Mouse (Mus musculus): Measurements from ENCODE around the gene Dis3l2.

Gene Dis3l2

DNA sequence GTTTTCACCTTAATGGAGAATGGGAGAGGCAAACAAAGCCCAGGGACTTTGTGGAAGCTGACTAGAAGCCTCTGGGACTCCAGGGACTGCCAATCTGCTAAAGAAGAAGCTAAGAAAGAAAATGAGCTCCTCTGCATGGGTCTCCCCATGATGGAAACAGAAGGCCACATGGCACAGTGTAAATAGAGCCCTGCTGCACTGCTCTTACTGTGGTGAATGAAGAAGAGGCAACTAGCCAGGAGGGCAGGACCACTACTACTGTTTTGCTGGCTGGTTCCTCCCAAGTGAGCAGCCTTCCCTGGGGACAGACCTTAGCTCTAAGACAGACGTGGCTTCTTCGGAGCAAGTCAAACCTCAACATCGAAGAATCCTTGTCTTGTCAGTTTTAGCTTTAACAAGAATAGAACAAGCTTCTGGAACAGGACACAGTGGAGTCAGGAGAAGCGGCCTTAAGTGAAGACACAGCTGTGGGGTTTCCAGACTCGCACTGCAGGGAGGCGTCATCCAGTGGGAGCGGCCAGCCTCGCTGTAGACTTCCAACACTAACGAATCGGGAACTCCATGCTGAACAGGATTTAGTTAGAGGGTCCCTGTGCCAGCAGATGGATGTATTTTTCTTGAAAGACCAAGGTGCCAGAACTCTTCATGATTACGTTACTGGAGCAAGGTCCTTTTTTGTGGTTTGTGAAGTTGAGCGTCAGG lies 307.2 kb downstream of the Dis3l2 start:
- no peak for DNase-seq (ENCODE audit: low spot score in 2 of 2)

DNA sequence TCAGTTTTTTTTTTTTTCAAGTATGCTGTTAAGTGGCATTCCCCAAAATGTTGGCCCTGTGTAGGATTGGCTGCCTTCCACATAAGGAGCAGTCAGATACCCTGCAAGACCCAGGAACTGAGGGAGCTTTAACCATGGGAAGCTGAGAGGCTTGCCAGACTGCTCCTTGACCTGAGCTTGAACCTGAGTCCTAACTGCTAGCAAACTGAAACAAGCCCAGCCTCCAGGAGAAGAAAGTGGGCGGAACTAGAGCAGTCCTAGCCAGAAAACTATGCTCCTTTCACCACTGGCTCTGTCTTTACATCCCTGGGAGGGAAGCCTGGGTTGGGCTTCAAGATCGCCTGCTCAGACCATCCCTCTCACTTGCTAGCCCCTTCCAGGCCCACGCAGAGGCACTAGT lies 308.1 kb downstream of the Dis3l2 start:
- DNase-seq (ENCODE audit: low spot score in 2 of 2) = no peak

DNA sequence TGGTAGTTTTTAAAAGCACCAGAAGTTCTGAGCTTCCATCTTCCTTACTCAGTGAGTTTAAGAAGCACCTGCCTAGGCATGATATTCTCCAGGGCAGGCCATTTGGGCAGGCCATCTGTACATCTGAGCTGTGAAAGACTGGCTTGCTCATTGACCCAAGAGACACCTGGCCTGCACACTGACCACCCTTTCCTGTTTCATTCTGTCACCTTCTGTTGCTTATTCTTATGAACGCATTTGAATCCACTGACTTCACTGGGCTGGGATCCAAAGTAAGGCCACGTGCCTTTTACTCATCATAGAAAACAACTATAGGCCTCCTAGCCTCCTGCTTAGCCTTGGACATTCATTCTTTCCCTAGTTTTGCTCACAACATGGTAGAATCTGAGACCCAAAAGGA lies 309.0 kb downstream of the Dis3l2 start:
- DNase-seq (ENCODE audit: low spot score in 2 of 2) = no peak

DNA sequence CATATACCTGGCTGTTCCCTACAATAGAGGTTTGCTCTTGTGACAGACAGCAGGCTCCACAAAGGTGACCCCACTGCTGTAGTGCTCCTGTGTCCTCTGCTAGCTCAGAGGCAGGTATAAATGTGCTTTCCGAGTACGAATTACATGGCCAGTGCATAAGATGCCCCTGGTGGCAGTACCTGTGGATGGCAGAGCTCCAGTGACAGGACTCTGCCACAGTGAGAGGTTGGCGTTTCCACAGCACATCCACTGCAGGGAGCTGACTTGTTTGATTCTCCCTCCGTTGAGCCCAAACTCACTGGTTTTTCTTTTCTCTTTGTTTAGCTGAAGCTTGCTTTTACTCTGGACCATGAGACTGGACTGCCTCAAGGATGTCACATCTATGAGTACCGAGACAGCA lies 317.1 kb downstream of the Dis3l2 start:
- no peak for DNase-seq (ENCODE audit: low spot score in 2 of 2)

GRCm38 (mm10) chr1:87021584-87021983 lies 318.0 kb downstream of the Dis3l2 start:
- no peak for DNase-seq (ENCODE audit: low spot score in 2 of 2)

- no peak for DNase-seq (ENCODE audit: low spot score in 2 of 2)
Observed at GRCm38 (mm10) chr1:87023291-87024170, 319.9 kb downstream of the Dis3l2 start.

GRCm38 (mm10) chr1:87025021-87025420 lies 321.4 kb downstream of the Dis3l2 start:
- no peak for DNase-seq (ENCODE audit: low spot score in 2 of 2)

GRCm38 (mm10) chr1:87028786-87029185 lies 325.2 kb downstream of the Dis3l2 start:
- no peak for DNase-seq (ENCODE audit: low spot score in 2 of 2)

GRCm38 (mm10) chr1:87030652-87031051 lies 327.0 kb downstream of the Dis3l2 start:
- DNase-seq (ENCODE audit: low spot score in 2 of 2) = no peak

DNA sequence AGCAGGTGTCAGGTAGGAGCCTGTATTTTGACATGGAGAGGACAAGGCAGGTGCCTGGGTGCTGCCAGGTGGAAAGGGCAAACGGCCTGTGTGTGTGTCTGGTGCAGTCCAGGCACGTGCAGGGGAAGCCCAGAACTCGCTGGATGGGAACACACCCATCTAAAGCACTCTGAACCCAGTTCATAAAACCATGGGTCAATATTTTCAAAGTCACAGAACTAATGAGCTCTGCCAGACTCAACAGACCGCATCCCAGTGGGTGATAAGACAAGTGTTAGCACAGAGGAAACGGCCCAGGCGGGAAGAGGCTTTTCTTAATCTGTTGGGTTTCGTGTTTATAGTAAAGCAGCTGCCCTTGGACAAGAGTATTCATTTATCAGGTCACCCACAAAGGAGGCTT lies 328.9 kb downstream of the Dis3l2 start:
- no peak for DNase-seq (ENCODE audit: low spot score in 2 of 2)

DNA sequence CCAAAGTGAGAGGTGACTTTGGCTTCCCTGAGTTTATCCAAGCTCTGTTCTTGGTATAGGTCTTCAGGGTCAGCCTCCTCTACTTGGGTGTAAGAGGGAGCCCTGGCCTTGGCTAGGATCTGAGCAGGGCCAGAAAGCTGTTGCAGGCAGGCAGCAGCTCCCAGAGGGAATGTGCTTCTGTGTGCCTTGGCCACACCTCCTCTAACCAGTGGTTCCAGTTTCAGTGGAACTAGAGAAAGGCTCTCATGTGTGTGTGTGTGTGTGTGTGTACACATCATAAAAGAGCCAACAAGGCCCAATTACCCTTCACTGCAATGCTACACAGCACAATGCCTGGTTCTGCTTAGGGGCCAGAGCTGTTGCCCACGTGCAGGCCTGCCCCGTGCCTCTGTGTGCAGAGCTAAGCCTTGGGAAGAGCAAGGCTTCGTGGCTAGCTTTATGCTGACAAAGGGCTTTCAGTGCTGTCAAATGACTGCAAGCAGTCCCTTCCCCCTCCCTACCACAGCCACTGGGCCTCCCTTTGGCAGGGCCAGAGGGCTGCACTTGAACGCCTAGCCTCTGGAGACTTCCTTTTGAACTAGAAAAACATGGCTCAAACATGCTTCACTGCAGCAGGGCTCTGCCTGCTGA lies 332.0 kb downstream of the Dis3l2 start:
- DNase-seq (ENCODE audit: low spot score in 2 of 2) = no peak

GRCm38 (mm10) chr1:87036334-87036733 lies 332.7 kb downstream of the Dis3l2 start:
- DNase-seq (ENCODE audit: low spot score in 2 of 2) = no peak

DNA sequence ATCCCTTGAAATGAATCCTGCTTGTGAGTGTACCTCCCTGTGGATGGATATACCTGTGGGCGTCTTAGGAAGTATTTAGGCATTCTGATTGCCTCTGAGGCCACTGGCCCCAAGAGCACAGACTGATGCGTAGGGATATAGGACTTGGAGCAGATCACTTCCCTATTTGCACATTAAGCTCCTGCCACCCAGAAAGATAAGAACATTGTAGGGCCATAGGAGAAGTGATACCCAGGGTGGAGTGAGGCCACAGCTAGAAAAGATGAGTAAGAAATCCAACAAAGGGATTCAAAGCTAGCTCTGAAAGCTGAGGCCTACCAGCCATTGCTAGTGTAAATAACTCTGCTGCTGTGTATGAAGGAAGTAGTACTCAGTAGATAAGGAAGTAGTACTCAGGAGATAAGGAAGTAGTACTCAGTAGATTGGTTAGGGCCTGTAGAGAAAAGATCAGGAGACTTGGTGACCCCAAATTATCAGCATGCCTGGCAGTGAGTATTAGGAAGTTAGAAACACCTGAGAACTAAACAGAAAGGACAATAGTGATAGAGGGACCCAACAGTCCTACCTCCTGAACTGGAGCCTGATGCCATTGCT lies 335.0 kb downstream of the Dis3l2 start:
- DNase-seq (ENCODE audit: low spot score in 2 of 2) = no peak

DNA sequence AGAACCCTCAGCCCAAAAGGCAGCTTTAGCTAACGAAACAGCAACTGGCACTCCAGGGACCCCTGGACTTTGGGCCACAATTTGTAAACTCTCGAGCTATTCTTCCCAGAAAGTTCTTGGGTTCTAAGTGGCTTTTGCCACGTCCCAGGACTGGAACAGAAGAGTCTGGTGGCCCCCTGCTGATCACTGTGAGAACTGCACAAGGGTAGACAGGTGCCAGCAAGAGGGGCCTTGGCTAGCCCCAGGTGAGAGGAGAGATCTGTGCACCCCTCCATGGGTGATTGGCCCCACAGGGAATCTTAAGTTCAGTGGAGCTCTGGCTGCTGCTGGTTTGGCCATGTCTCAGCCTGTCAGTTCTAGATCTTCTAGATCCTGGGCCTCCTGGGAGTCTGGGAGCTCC lies 337.5 kb downstream of the Dis3l2 start:
- peak; percentile 52 to 82 for DNase-seq (ENCODE audit: low spot score in 2 of 2)

- DNase-seq (ENCODE audit: low spot score in 2 of 2) = peak; percentile 51 to 83
Observed at GRCm38 (mm10) chr1:87041814-87042438, 338.3 kb downstream of the Dis3l2 start.

- no peak for DNase-seq (ENCODE audit: low spot score in 2 of 2)
Observed at GRCm38 (mm10) chr1:87050072-87050471, 346.5 kb downstream of the Dis3l2 start.

- DNase-seq (ENCODE audit: low spot score in 2 of 2) = no peak
Observed at GRCm38 (mm10) chr1:87050700-87051099, 347.1 kb downstream of the Dis3l2 start.

- DNase-seq (ENCODE audit: low spot score in 2 of 2) = no peak
Observed at GRCm38 (mm10) chr1:87051369-87051768, 347.8 kb downstream of the Dis3l2 start.

GRCm38 (mm10) chr1:87057075-87057474 lies 353.5 kb downstream of the Dis3l2 start:
- DNase-seq (ENCODE audit: low spot score in 2 of 2) = no peak

DNA sequence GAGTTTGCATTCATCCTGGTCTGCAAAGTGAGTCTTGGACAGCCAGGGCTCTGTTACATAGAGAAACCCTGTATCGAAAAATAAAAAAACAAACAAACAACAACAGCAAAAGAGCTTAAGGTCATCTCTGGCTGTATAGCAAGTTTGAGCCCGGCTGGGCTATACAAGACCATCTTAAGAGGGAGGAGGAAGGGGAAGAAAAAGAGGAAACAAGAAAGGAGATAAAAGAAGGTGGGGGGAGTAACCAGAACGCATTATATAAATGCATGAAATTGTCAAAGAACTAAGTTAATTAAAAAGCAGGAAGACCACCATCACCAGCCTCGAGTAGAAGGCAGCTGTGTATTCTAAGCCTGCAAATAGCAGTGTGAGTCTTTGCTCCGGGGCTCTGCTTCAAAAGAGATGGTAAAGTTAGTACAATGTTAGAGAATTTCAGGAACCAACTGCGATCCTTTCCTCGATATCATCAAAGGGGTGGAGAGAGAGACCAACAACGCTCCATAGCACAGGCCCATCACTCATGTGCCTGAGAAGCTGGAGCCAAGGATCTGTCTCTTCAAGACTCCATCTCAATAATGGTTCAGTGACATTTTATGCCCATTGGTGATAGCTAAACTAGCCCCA lies 355.5 kb downstream of the Dis3l2 start:
- DNase-seq (ENCODE audit: low spot score in 2 of 2) = no peak

DNA sequence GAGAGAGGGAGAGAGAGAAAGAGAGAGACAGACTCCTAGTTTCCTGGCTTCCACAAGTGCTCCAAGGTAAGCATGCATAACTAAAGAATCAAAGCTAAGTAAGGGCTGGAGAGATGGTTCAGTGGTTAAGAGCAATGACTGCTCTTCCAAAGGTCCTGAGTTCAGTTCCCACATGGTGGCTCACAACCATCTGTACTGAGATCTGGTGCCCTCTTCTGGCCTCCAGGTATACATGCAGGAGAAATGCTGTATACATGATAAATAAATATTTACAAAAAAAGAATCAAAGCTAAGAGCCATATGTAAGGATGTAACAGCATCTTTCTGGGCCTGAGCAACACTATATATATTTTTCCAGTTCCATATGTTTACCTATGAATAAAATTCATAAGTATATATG lies 357.3 kb downstream of the Dis3l2 start:
- DNase-seq (ENCODE audit: low spot score in 2 of 2) = no peak

Measured in spleen, postnatal 4 days (tissue).